Mouse (Mus musculus) thymus, adult 2 months (tissue): Measurements from ENCODE around the gene Rpusd4. TPM values are rescaled to one million over a fixed set of nuclear protein-coding genes. Genes with fewer than 3 reads are reported as not detected.

Experiments used
- DNase-seq: peaks from one replicate; pipeline ENCODE4 v3.0.0; 2021
- H3K27ac ChIP-seq: fragments of 200-500 bp; 2 replicates; pipeline ENCODE4 v1.5.1; 2012; ENCODE audit warnings: low read length, control low read depth; ENCODE audit not compliant: control insufficient read depth, insufficient read depth
- H3K27me3 ChIP-seq: fragments of 200-500 bp; 2 replicates; pipeline ENCODE4 v1.6.1; 2012; ENCODE audit warnings: mild to moderate bottlenecking, low read length, moderate library complexity, mixed read lengths; ENCODE audit not compliant: control insufficient read depth, insufficient read depth
- H3K36me3 ChIP-seq: fragments of 200-500 bp; 2 replicates; pipeline ENCODE4 v1.6.1; 2012; ENCODE audit warnings: mild to moderate bottlenecking, low read length, moderate library complexity; ENCODE audit not compliant: control insufficient read depth, insufficient read depth
- H3K4me1 ChIP-seq: fragments of 200-500 bp; replicated peaks from 2 replicates; pipeline ENCODE4 v1.6.1; 2012; ENCODE audit warnings: low read length; ENCODE audit not compliant: control insufficient read depth, insufficient read depth
- H3K4me3 ChIP-seq: fragments of 200-500 bp; 2 replicates; pipeline ENCODE4 v1.5.1; 2012; ENCODE audit warnings: mild to moderate bottlenecking, low read length, control low read depth, moderate library complexity; ENCODE audit not compliant: control insufficient read depth, insufficient read depth
- CTCF ChIP-seq: fragments of 200-500 bp; IDR thresholded peaks from 2 replicates; pipeline ENCODE4 v1.5.1; 2012; ENCODE audit warnings: mild to moderate bottlenecking, control low read depth, low read length, moderate library complexity, borderline replicate concordance; ENCODE audit not compliant: control insufficient read depth, poor library complexity, insufficient read depth; ENCODE audit errors: extremely low read depth
- POLR2A ChIP-seq: fragments of 200-500 bp; IDR thresholded peaks from 2 replicates; pipeline ENCODE4 v1.6.1; 2012; ENCODE audit warnings: mild to moderate bottlenecking, low read length, control low read depth, moderate library complexity; ENCODE audit not compliant: control insufficient read depth, poor library complexity, insufficient read depth; ENCODE audit errors: extremely low read depth
- WGBS: fragments of 180-500 bp; shearing (Covaris S2); methylation state at CpG from one replicate; pipeline ENCODE4 v1.1.7; 2018; 5-methylcytosine and 5-hydroxymethylcytosine counted together
- polyA plus RNA-seq: library from polyadenylated mRNA; depleted of rRNA; stranded (reverse); fragments of >200 nt; gene quantifications from 2 replicates; pipeline ENCODE4 v1.2.3, GENCODE M21; 2012

Gene Rpusd4
- polyA plus RNA-seq, 1 experiment, result 23.4 TPM

GRCm38 (mm10) chr9:35238915-35239571 is 28.6 kb upstream of the Rpusd4 start:
- WGBS, result 91% methylated on average over 6 of the region's 6 CpGs
- Histone ChIP-seq H3K4me3 (no peak overlapping the region), H3K4me1 (no peaks in the 10 kb centered on the region), H3K27me3 (no peaks in the 10 kb centered on the region), H3K27ac (no peak overlapping the region), H3K36me3 (peaks cover 7% of the 10 kb centered on the region)
- TF ChIP-seq POLR2A (no peak), CTCF (no peak)
- no peak for DNase-seq

GRCm38 (mm10) chr9:35239734-35240133 is 27.9 kb upstream of the Rpusd4 start:
- H3K36me3 ChIP-seq, result peaks cover 3% of the 10 kb centered on the region; the same call in 1 of the 2 replicates
- TF ChIP-seq CTCF (no peak), POLR2A (no peak)
- no peaks in the 10 kb centered on the region for H3K27me3 ChIP-seq
- no peak overlapping the region for H3K27ac ChIP-seq
- no peak for DNase-seq
- 90% methylated on average over 1 of the region's 1 CpGs for WGBS
- no peak overlapping the region for H3K4me3 ChIP-seq
- no peaks in the 10 kb centered on the region for H3K4me1 ChIP-seq

- H3K4me3 ChIP-seq, result no peak overlapping the region
- TF ChIP-seq CTCF, result no peak
- TF ChIP-seq POLR2A, result no peak
- no peak for DNase-seq
- H3K27me3 ChIP-seq, result no peaks in the 10 kb centered on the region
- H3K4me1 ChIP-seq, result no peaks in the 10 kb centered on the region
- H3K36me3 ChIP-seq, result no peaks in the 10 kb centered on the region
- H3K27ac ChIP-seq, result no peak overlapping the region
- WGBS, result 91% methylated on average over 2 of the region's 2 CpGs
Measured at GRCm38 (mm10) chr9:35247405-35247804, 20.3 kb upstream of the Rpusd4 start.

- DNase-seq, result no peak
- no peaks in the 10 kb centered on the region for H3K36me3 ChIP-seq
- no peak for TF ChIP-seq POLR2A
- no peak for TF ChIP-seq CTCF
- no peak overlapping the region for H3K27ac ChIP-seq
- H3K4me3 ChIP-seq, result no peak overlapping the region
- no peaks in the 10 kb centered on the region for H3K27me3 ChIP-seq
- H3K4me1 ChIP-seq, result no peaks in the 10 kb centered on the region
Measured at GRCm38 (mm10) chr9:35249476-35249875, 18.2 kb upstream of the Rpusd4 start.

- H3K4me1 ChIP-seq, result no peaks in the 10 kb centered on the region
- no peak overlapping the region for H3K4me3 ChIP-seq
- TF ChIP-seq CTCF, result no peak
- no peak for TF ChIP-seq POLR2A
- no peak overlapping the region for H3K27ac ChIP-seq
- WGBS, result 95% methylated on average over 7 of the region's 7 CpGs
- H3K36me3 ChIP-seq, result no peaks in the 10 kb centered on the region
- DNase-seq, result no peak
- no peaks in the 10 kb centered on the region for H3K27me3 ChIP-seq
Measured at GRCm38 (mm10) chr9:35257365-35257764, 10.3 kb upstream of the Rpusd4 start.

GRCm38 (mm10) chr9:35262418-35262817 is 5.2 kb upstream of the Rpusd4 start:
- H3K4me3 ChIP-seq, result no peak overlapping the region
- TF ChIP-seq POLR2A (no peak), CTCF (no peak)
- H3K36me3 ChIP-seq, result no peaks in the 10 kb centered on the region
- WGBS, result 93% methylated on average over 4 of the region's 4 CpGs
- DNase-seq, result no peak
- H3K27ac ChIP-seq, result no peak overlapping the region
- H3K4me1 ChIP-seq, result peaks cover 2% of the 10 kb centered on the region
- no peaks in the 10 kb centered on the region for H3K27me3 ChIP-seq

GRCm38 (mm10) chr9:35263431-35263830 is 4.2 kb upstream of the Rpusd4 start:
- 96% methylated on average over 2 of the region's 2 CpGs for WGBS
- DNase-seq, result no peak

More at GRCm38 (mm10) chr9:35263431-35263830, 4.2 kb upstream of the Rpusd4 start:
- Histone ChIP-seq H3K27ac (no peak overlapping the region), H3K4me3 (no peak overlapping the region), H3K36me3 (no peaks in the 10 kb centered on the region), H3K4me1 (peaks cover 6% of the 10 kb centered on the region), H3K27me3 (no peaks in the 10 kb centered on the region)
- TF ChIP-seq CTCF, result no peak
- no peak for TF ChIP-seq POLR2A
